ENCODE assay signal across 8 mouse cellular contexts in genomic region chr11:59471413-59472325, GRCm38 (mm10). TPM values are rescaled to one million over a fixed set of nuclear protein-coding genes. Genes with fewer than 3 reads are reported as not detected.
DNase-seq lines count a peak whose midpoint lies in the region; ATAC-seq and TF ChIP-seq lines count a peak whose summit lies in the region.

No protein-coding gene starts in this region.

- peak overlapping the region; percentile 82 for H3K27ac ChIP-seq in kidney, embryonic 16.5 days (ENCODE audit: low read length)
- H3K27ac ChIP-seq in forebrain, postnatal 0 days (ENCODE audit: low read depth, low read length) = peak overlapping the region; percentile 83
- H3K27ac ChIP-seq in liver, embryonic 15.5 days (replicated peaks) = peak overlapping the region; percentile 72
- H3K27ac ChIP-seq in stomach, embryonic 16.5 days (ENCODE audit: low read length) = peak overlapping the region; percentile 78

- H3K4me3 ChIP-seq in kidney, embryonic 16.5 days (ENCODE audit: low read length) = peak overlapping the region; percentile 92
- peak overlapping the region; percentile 96 for H3K4me3 ChIP-seq in forebrain, postnatal 0 days (ENCODE audit: low read depth, low read length)
- H3K4me3 ChIP-seq in liver, embryonic 15.5 days (replicated peaks) = peak overlapping the region; percentile 70
- H3K4me3 ChIP-seq in stomach, embryonic 16.5 days (replicated peaks; ENCODE audit: low read length) = peak overlapping the region; percentile 91

- 0 out of 2 replicates have a peak, but pooled peaks cover 8% of the 10 kb centered on the region for H3K4me1 ChIP-seq in kidney, embryonic 16.5 days (ENCODE audit: insufficient read depth, low read length)
- 0 out of 2 replicates have a peak, but pooled peaks cover 5% of the 10 kb centered on the region for H3K4me1 ChIP-seq in forebrain, postnatal 0 days (ENCODE audit: insufficient read depth)
- peaks cover 14% of the 10 kb centered on the region for H3K4me1 ChIP-seq in liver, embryonic 15.5 days (replicated peaks)
- H3K4me1 ChIP-seq in stomach, embryonic 16.5 days (ENCODE audit: control insufficient read depth, insufficient read depth, low read length) = peaks cover 7% of the 10 kb centered on the region

- H3K36me3 ChIP-seq in kidney, embryonic 16.5 days (ENCODE audit: insufficient read depth, low read length) = no peaks in the 10 kb centered on the region
- H3K36me3 ChIP-seq in forebrain, postnatal 0 days (ENCODE audit: insufficient read depth) = no peaks in the 10 kb centered on the region
- no peaks in the 10 kb centered on the region for H3K36me3 ChIP-seq in liver, embryonic 15.5 days (replicated peaks)
- H3K36me3 ChIP-seq in stomach, embryonic 16.5 days (ENCODE audit: control insufficient read depth, insufficient read depth, low read length) = no peaks in the 10 kb centered on the region

- peak; percentile 78 for ATAC-seq in kidney, embryonic 16.5 days (ENCODE audit: low FRiP score, low TSS enrichment)
- ATAC-seq in Patski = peak; percentile 57
- ATAC-seq in forebrain, postnatal 0 days = peak; percentile 65; the same call in 1 of the 2 replicates
- ATAC-seq in liver, embryonic 15.5 days (ENCODE audit: insufficient read depth) = peak; percentile 72
- ATAC-seq in stomach, embryonic 16.5 days (ENCODE audit: insufficient read depth, low FRiP score) = peak; percentile 74; the same call in 1 of the 2 replicates
- ATAC-seq in megakaryocyte progenitor cell, adult 5-6 weeks (replicated peaks; ENCODE audit: poor library complexity) = no peak; the same call in 1 of the 2 replicates

- in situ Hi-C loops in Patski (cut with MboI; ENCODE audit: low pct_unique_long_range_greater_than_20kb) = loop anchor here (5.0 kb wide), 1 partner anchor 244 kb away; the partner anchor contains the start of gene Arf1

- peak overlapping the region; percentile 94 for H3K9ac ChIP-seq in kidney, embryonic 16.5 days (replicated peaks; ENCODE audit: low read length)
- peak overlapping the region; percentile 95 for H3K9ac ChIP-seq in forebrain, postnatal 0 days
- peak overlapping the region; percentile 65 for H3K9ac ChIP-seq in liver, embryonic 15.5 days
- peak overlapping the region; percentile 83 for H3K9ac ChIP-seq in stomach, embryonic 16.5 days (ENCODE audit: low read length)

- H3K9me3 ChIP-seq in kidney, embryonic 16.5 days (ENCODE audit: low read length) = no peaks in the 10 kb centered on the region
- no peaks in the 10 kb centered on the region for H3K9me3 ChIP-seq in forebrain, postnatal 0 days (ENCODE audit: low read length)
- H3K9me3 ChIP-seq in liver, embryonic 15.5 days (replicated peaks) = no peaks in the 10 kb centered on the region
- no peaks in the 10 kb centered on the region for H3K9me3 ChIP-seq in stomach, embryonic 16.5 days (replicated peaks; ENCODE audit: control insufficient read depth, low read length)

- no peak for DNase-seq in kidney, adult 9 months
- no peak for DNase-seq in Patski (ENCODE audit: low read depth, low spot score)
- no peak for DNase-seq in forebrain, postnatal 0 days
- no peak for DNase-seq in left cerebral cortex, adult 9 months (ENCODE audit: low spot score in 2 of 2)

- TF ChIP-seq CTCF in Patski (IDR thresholded peaks at IDR 0.05) = no peak
- no peak for TF ChIP-seq CTCF in forebrain, postnatal 0 days (IDR thresholded peaks at IDR 0.05; ENCODE audit: low read depth)

- H3K27me3 ChIP-seq in kidney, embryonic 16.5 days (ENCODE audit: insufficient read depth, low read length) = no peaks in the 10 kb centered on the region
- no peaks in the 10 kb centered on the region for H3K27me3 ChIP-seq in Patski
- H3K27me3 ChIP-seq in forebrain, postnatal 0 days (ENCODE audit: insufficient read depth, low read length) = no peaks in the 10 kb centered on the region
- peaks cover 23% of the 10 kb centered on the region for H3K27me3 ChIP-seq in liver, embryonic 15.5 days
- H3K27me3 ChIP-seq in stomach, embryonic 16.5 days (ENCODE audit: control insufficient read depth, insufficient read depth, low read length) = no peaks in the 10 kb centered on the region

- 3% methylated on average over 37 of the region's 37 CpGs for WGBS in kidney, embryonic 16.5 days
- WGBS in forebrain, postnatal 0 days = 8% methylated on average over 37 of the region's 37 CpGs
- 8% methylated on average over 37 of the region's 37 CpGs for WGBS in liver, embryonic 15.5 days (ENCODE audit: insufficient replicate concordance)
- WGBS in stomach, embryonic 16.5 days = 3% methylated on average over 37 of the region's 37 CpGs

- CTCF ChIA-PET in Patski (lab: Charles Lee) = interaction anchor here (0.7 to 2.0 kb wide), 6 partner anchors 10 to 262 kb away, joined by 3 to 6 read pairs (median 3); partner anchors contain the start of gene Snap47

- POLR2A ChIA-PET in Patski (lab: Charles Lee) = interaction anchor here (0.6 to 1.2 kb wide), 9 partner anchors 12 to 245 kb away, joined by 3 to 6 read pairs (median 3); no protein-coding TSS in a partner anchor

- peak overlapping the region; percentile 91 for H3K4me2 ChIP-seq in kidney, embryonic 16.5 days (replicated peaks; ENCODE audit: low read depth, low read length)
- peak overlapping the region; percentile 83 for H3K4me2 ChIP-seq in forebrain, postnatal 0 days (ENCODE audit: low read depth)
- peak overlapping the region; percentile 94 for H3K4me2 ChIP-seq in liver, embryonic 15.5 days
- peak overlapping the region; percentile 84 for H3K4me2 ChIP-seq in stomach, embryonic 16.5 days (ENCODE audit: low read depth, low read length)

RNA-seq across cellular contexts. Expression of gene Zfp867, which starts 0.6 kb away (rescaled TPM):
- 9.3 and 9.6 TPM in 2 replicates for polyA plus RNA-seq in kidney, embryonic 16.5 days (2015; fragmentation: Nextera tagmentation; extraction: Ambion mirVana)
- polyA plus RNA-seq in Patski (2021) = 8.0 TPM
- 14.1 and 14.2 TPM in 2 replicates for total RNA-seq in forebrain, postnatal 0 days (2014; rRNA removed)
- polyA plus RNA-seq in forebrain, postnatal 0 days (2015; fragmentation: Nextera tagmentation; extraction: Ambion mirVana) = 5.6 and 7.5 TPM in 2 replicates
- polyA plus RNA-seq in liver, embryonic 15.5 days (2015; fragmentation: Nextera tagmentation; extraction: Ambion mirVana) = 1.4 and 1.5 TPM in 2 replicates
- polyA plus RNA-seq in stomach, embryonic 16.5 days (2015; fragmentation: Nextera tagmentation; extraction: Ambion mirVana) = 6.7 and 6.8 TPM in 2 replicates
- 1.8 and 1.9 TPM in 2 replicates for total RNA-seq in megakaryocyte progenitor cell, adult 5-6 weeks (2015)
- total RNA-seq in megakaryocyte progenitor cell, adult 5-6 weeks (2017) = 0.58 and 2.7 TPM in 2 replicates

RNA-seq across cellular contexts. Expression of gene Snap47, which starts 20.7 kb away (rescaled TPM):
- 119 and 124 TPM in 2 replicates for polyA plus RNA-seq in kidney, embryonic 16.5 days (2015; fragmentation: Nextera tagmentation; extraction: Ambion mirVana)
- polyA plus RNA-seq in Patski (2021) = 142 TPM
- 369 and 373 TPM in 2 replicates for total RNA-seq in forebrain, postnatal 0 days (2014; rRNA removed)
- polyA plus RNA-seq in forebrain, postnatal 0 days (2015; fragmentation: Nextera tagmentation; extraction: Ambion mirVana) = 488 and 507 TPM in 2 replicates
- 25.4 and 27.1 TPM in 2 replicates for polyA plus RNA-seq in liver, embryonic 15.5 days (2015; fragmentation: Nextera tagmentation; extraction: Ambion mirVana)
- 99.0 and 101 TPM in 2 replicates for polyA plus RNA-seq in stomach, embryonic 16.5 days (2015; fragmentation: Nextera tagmentation; extraction: Ambion mirVana)
- total RNA-seq in megakaryocyte progenitor cell, adult 5-6 weeks (2015) = 4.9 and 7.0 TPM in 2 replicates
- 6.2 and 7.8 TPM in 2 replicates for total RNA-seq in megakaryocyte progenitor cell, adult 5-6 weeks (2017)

RNA-seq across cellular contexts. Expression of gene Jmjd4, which starts 21.8 kb away (rescaled TPM):
- 13.0 and 13.6 TPM in 2 replicates for polyA plus RNA-seq in kidney, embryonic 16.5 days (2015; fragmentation: Nextera tagmentation; extraction: Ambion mirVana)
- 13.8 TPM for polyA plus RNA-seq in Patski (2021)
- total RNA-seq in forebrain, postnatal 0 days (2014; rRNA removed) = 26.5 and 27.7 TPM in 2 replicates
- polyA plus RNA-seq in forebrain, postnatal 0 days (2015; fragmentation: Nextera tagmentation; extraction: Ambion mirVana) = 14.2 and 17.0 TPM in 2 replicates
- polyA plus RNA-seq in liver, embryonic 15.5 days (2015; fragmentation: Nextera tagmentation; extraction: Ambion mirVana) = 3.9 and 4.3 TPM in 2 replicates
- polyA plus RNA-seq in stomach, embryonic 16.5 days (2015; fragmentation: Nextera tagmentation; extraction: Ambion mirVana) = 9.0 and 9.3 TPM in 2 replicates
- total RNA-seq in megakaryocyte progenitor cell, adult 5-6 weeks (2015) = 4.8 and 5.5 TPM in 2 replicates
- 6.4 TPM in 2 replicates for total RNA-seq in megakaryocyte progenitor cell, adult 5-6 weeks (2017)

RNA-seq across cellular contexts. Expression of gene Zkscan17, which starts 54.9 kb away (rescaled TPM):
- 29.1 and 31.4 TPM in 2 replicates for polyA plus RNA-seq in kidney, embryonic 16.5 days (2015; fragmentation: Nextera tagmentation; extraction: Ambion mirVana)
- 32.4 TPM for polyA plus RNA-seq in Patski (2021)
- total RNA-seq in forebrain, postnatal 0 days (2014; rRNA removed) = 15.9 and 21.4 TPM in 2 replicates
- 12.2 and 13.9 TPM in 2 replicates for polyA plus RNA-seq in forebrain, postnatal 0 days (2015; fragmentation: Nextera tagmentation; extraction: Ambion mirVana)
- polyA plus RNA-seq in liver, embryonic 15.5 days (2015; fragmentation: Nextera tagmentation; extraction: Ambion mirVana) = 4.4 and 4.6 TPM in 2 replicates
- 16.4 and 18.2 TPM in 2 replicates for polyA plus RNA-seq in stomach, embryonic 16.5 days (2015; fragmentation: Nextera tagmentation; extraction: Ambion mirVana)
- 15.6 and 15.7 TPM in 2 replicates for total RNA-seq in megakaryocyte progenitor cell, adult 5-6 weeks (2015)
- 12.7 and 13.7 TPM in 2 replicates for total RNA-seq in megakaryocyte progenitor cell, adult 5-6 weeks (2017)
